Mouse (Mus musculus): ENCODE data around the gene Cd81.

DNA sequence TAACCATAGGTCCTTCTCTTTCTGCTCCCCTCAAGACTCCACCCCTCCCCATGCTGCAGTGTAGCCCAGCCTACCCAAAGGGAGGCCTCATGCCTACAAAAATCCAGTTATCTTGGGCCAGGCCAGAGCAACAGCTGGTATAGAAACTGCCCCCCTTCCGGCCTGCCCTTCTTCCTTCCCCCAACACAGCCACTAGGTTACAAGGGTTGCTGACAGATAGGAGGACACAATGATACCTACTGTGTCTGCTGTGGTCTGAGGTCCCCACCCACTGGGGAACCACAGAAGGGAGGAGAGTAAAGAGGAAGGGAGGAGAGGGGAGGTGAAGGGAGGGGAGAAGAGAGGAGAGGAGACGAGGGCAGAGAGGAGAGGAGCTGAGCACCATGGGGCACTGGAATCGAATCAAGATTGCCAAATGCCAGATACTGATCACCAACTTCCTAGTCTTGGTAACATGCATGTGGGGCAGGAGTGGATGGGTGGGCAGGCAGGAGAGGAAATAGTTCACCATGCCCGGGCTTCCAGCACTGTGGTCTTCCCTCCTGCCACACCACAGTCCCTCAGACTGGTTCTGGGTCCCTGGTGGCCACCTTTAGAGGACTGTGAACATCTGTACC, 47.7 kb upstream of the Cd81 start, which contains the start of gene Tspan32:
- no peak for TF ChIP-seq CTCF (IDR thresholded peaks at IDR 0.05; ENCODE audit: extremely low read depth, insufficient read depth, low read length)
- no peak for TF ChIP-seq POLR2A (IDR thresholded peaks at IDR 0.05; ENCODE audit: extremely low read depth, insufficient read depth, low read length)

Measured in cortical plate, adult 2 months (tissue).